Mouse (Mus musculus): Measurements from ENCODE around the gene Wdr6.
A peak's percentile ranks its signal among the peaks of the same experiment; 100 is the strongest.

DNA sequence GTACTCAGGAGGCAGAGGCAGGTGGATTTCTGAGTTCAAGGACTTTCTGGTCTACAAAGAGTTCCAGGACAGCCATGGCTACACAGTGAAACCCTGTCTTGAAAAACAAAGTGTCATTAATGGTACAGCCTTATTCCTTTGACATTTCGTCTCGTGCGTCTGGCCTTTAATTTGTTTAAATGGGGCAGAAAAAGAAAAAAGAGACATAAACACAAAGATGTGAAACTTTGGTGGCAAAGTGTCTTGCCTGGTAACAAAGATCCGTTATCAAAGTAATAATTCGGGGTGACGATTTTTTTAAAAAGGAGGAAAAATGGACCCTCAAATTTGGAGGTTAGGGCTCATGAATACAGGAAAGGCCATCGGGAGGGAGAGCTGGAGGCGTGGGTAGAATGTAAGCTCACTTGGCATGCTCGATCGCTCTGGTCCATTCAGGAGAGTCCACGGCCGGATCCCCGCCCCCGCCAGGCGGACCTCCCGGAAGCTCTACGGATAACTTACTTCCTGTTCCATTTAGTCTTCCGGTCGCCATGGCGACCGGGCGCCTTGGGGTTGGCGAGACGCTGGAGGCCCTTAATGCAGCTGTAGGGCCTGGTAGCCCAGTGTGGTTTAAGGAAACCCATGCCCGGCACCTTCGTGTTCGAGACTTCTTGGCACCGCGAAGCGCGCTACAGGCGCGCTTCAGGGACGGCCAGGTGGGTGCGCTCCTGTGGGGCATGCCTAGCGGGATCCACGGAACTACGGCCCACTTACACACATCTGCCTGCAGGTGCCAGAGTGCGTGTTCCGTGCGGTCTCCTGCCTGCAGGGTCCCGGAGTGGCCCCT, 8.9 kb downstream of the Wdr6 start, which contains the start of gene Dalrd3:
- TF ChIP-seq USF2 (IDR thresholded peaks at IDR 0.05; ENCODE audit: borderline replicate concordance in 1 of 2, insufficient read depth in 1 of 2, low read depth in 1 of 2, low read length in 2 of 2) (no peak), CTCF (IDR thresholded peaks at IDR 0.05 in 2 of 3, conservative IDR thresholded peaks at IDR 0.05 in 1 of 3; ENCODE audit: control insufficient read depth in 1 of 3, insufficient read depth in 1 of 3, low read depth in 2 of 3, low read length in 3 of 3, poor library complexity in 1 of 3, severe bottlenecking in 1 of 3) (no peak), E2F4 (IDR thresholded peaks at IDR 0.05; ENCODE audit: borderline replicate concordance, low read depth, low read length) (no peak), USF1 (IDR thresholded peaks at IDR 0.05; ENCODE audit: low read depth, low read length) (no peak), SMC3 (IDR thresholded peaks at IDR 0.05; ENCODE audit: low read depth, low read length) (0 out of 2 replicates have a peak, but pooled peaks have one; percentile 9), ZC3H11A (IDR thresholded peaks at IDR 0.05; ENCODE audit: low read depth, low read length) (no peak), ZNF384 (IDR thresholded peaks at IDR 0.05; ENCODE audit: low read depth, low read length) (0 out of 2 replicates have a peak, but pooled peaks have one; percentile 12), ELF1 (IDR thresholded peaks at IDR 0.05; ENCODE audit: low read depth, low read length) (peak; percentile 96), TAL1 (IDR thresholded peaks at IDR 0.05; ENCODE audit: low read length) (no peak), CHD2 (IDR thresholded peaks at IDR 0.05; ENCODE audit: low read length) (no peak), HCFC1 (IDR thresholded peaks at IDR 0.05; ENCODE audit: low read depth, low read length) (peak; percentile 83), GATA1 (IDR thresholded peaks at IDR 0.05; ENCODE audit: low read depth, low read length) (peak; percentile 22; the same call in 1 of the 2 replicates), SIN3A (IDR thresholded peaks at IDR 0.05; ENCODE audit: low read length) (peak; percentile 97), EP300 (IDR thresholded peaks at IDR 0.05; ENCODE audit: low read depth in 1 of 2, low read length in 2 of 2) (0 out of 4 replicates have a peak, but pooled peaks of 1 of the 2 experiments have one; percentile 7)
